ENCODE assay signal across 21 mouse cellular contexts in genomic region chr13:45915026-45915425, GRCm38 (mm10). TPM values are rescaled to one million over a fixed set of nuclear protein-coding genes. Genes with fewer than 3 reads are reported as not detected.
A peak's percentile ranks its signal among the peaks of the same experiment; 100 is the strongest.
DNase-seq lines count a peak whose midpoint lies in the region; ATAC-seq lines count a peak whose summit lies in the region.
"Had no signal": no experiment of that assay in that cellular context is flagged by ENCODE, and none has a peak within 500 bp of the region (broad histone marks: within the 10 kb centered on the region; RNA-seq: fewer than 3 reads in every experiment).

No protein-coding gene starts in this region.

- WGBS in liver, embryonic 13.5 days (ENCODE audit: insufficient replicate concordance) = 67% methylated on average over 2 of the region's 2 CpGs
- WGBS in liver, embryonic 12.5 days (ENCODE audit: insufficient replicate concordance) = 72% methylated on average over 2 of the region's 2 CpGs

- H3K27me3 ChIP-seq in liver, embryonic 13.5 days = no peaks in the 10 kb centered on the region
- H3K27me3 ChIP-seq in liver, embryonic 12.5 days (replicated peaks) = no peaks in the 10 kb centered on the region
- H3K27me3 ChIP-seq: hindbrain, embryonic 12.5 days; liver, embryonic 15.5 days; neural tube, embryonic 12.5 days; Patski had no signal

- ATAC-seq in liver, embryonic 13.5 days (ENCODE audit: low read depth) = peak; percentile 27; the same call in 1 of the 2 replicates
- ATAC-seq in liver, embryonic 12.5 days = no peak
- ATAC-seq in erythroid progenitor cell, adult 5-6 weeks (replicated peaks; ENCODE audit: low FRiP score, poor library complexity, severe bottlenecking) = no peak
- no peak for ATAC-seq in cerebellum, adult (ENCODE audit: insufficient number of reproducible peaks, low FRiP score, low TSS enrichment)
- ATAC-seq: forebrain, embryonic 14.5 days had no signal

- DNase-seq in liver, embryonic 13.5 days = no peak
- peak; percentile 63 for DNase-seq in NIH3T3 (ENCODE audit: low read depth)
- peak; percentile 62 to 67 for DNase-seq in kidney, postnatal 25 days
- DNase-seq: cerebellum, adult 8-10 months; heart, postnatal 14 days; layer of hippocampus, adult 9-11 months; spleen, adult 18-20 months; thymus, postnatal 36 days had no signal

- H3K4me1 ChIP-seq in liver, embryonic 13.5 days (replicated peaks) = peaks cover 40% of the 10 kb centered on the region
- H3K4me1 ChIP-seq in liver, embryonic 12.5 days = peaks cover 36% of the 10 kb centered on the region
- peaks cover 29% of the 10 kb centered on the region for H3K4me1 ChIP-seq in brown adipose tissue, adult 24 weeks (ENCODE audit: control insufficient read depth, insufficient read depth, insufficient read length, low read length)
- H3K4me1 ChIP-seq: hindbrain, embryonic 12.5 days; limb, embryonic 10.5 days; neural tube, embryonic 12.5 days had no signal

- H3K27ac ChIP-seq in liver, embryonic 13.5 days = no peak overlapping the region
- H3K27ac ChIP-seq in liver, embryonic 12.5 days = no peak overlapping the region
- peak overlapping the region; percentile 64 for H3K27ac ChIP-seq in brown adipose tissue, adult 24 weeks (replicated peaks; ENCODE audit: low read depth, low read length)
- H3K27ac ChIP-seq: hindbrain, embryonic 12.5 days; kidney, postnatal 0 days; limb, embryonic 10.5 days; liver, embryonic 15.5 days; neural tube, embryonic 12.5 days had no signal

- no peaks in the 10 kb centered on the region for H3K36me3 ChIP-seq in liver, embryonic 13.5 days
- H3K36me3 ChIP-seq in liver, embryonic 12.5 days = no peaks in the 10 kb centered on the region
- H3K36me3 ChIP-seq: hindbrain, embryonic 12.5 days; limb, embryonic 10.5 days; liver, embryonic 15.5 days; neural tube, embryonic 12.5 days had no signal

- no peaks in the 10 kb centered on the region for H3K9me3 ChIP-seq in liver, embryonic 13.5 days (replicated peaks)
- H3K9me3 ChIP-seq in liver, embryonic 12.5 days (replicated peaks) = no peaks in the 10 kb centered on the region
- H3K9me3 ChIP-seq: hindbrain, embryonic 12.5 days; limb, embryonic 10.5 days; liver, embryonic 15.5 days; neural tube, embryonic 12.5 days had no signal

- H3K4me2 ChIP-seq in liver, embryonic 13.5 days = no peak overlapping the region
- H3K4me2 ChIP-seq in liver, embryonic 12.5 days = no peak overlapping the region
- H3K4me2 ChIP-seq: heart, embryonic 11.5 days; hindbrain, embryonic 12.5 days; liver, embryonic 15.5 days; midbrain, embryonic 11.5 days; neural tube, embryonic 12.5 days had no signal

- H3K9ac ChIP-seq in liver, embryonic 13.5 days = no peak overlapping the region
- no peak overlapping the region for H3K9ac ChIP-seq in liver, embryonic 12.5 days
- H3K9ac ChIP-seq: hindbrain, embryonic 12.5 days; liver, embryonic 15.5 days; neural tube, embryonic 12.5 days had no signal

- no peak overlapping the region for H3K4me3 ChIP-seq in liver, embryonic 13.5 days (replicated peaks)
- no peak overlapping the region for H3K4me3 ChIP-seq in liver, embryonic 12.5 days
- H3K4me3 ChIP-seq in brown adipose tissue, adult 24 weeks (ENCODE audit: insufficient read depth, low read depth, low read length) = no peak overlapping the region
- H3K4me3 ChIP-seq: hindbrain, embryonic 12.5 days; limb, embryonic 10.5 days; liver, embryonic 15.5 days; neural tube, embryonic 12.5 days had no signal

RNA-seq across cellular contexts. Expression of gene Atxn1, which starts 49.8 kb away (rescaled TPM):
- 1.5 and 1.8 TPM in 2 replicates for polyA plus RNA-seq in liver, embryonic 13.5 days (2015; fragmentation: Nextera tagmentation; extraction: Ambion mirVana)
- 1.6 and 1.7 TPM in 2 replicates for polyA plus RNA-seq in liver, embryonic 12.5 days (2016; fragmentation: Nextera tagmentation; extraction: Ambion mirVana)
- polyA plus RNA-seq in brown adipose tissue, adult 24 weeks (2012; ENCODE audit: insufficient read depth, insufficient read length, missing spikeins) = 7.0 and 7.2 TPM in 2 replicates
- 4.3 and 30.2 TPM in 2 replicates for total RNA-seq in erythroid progenitor cell, adult 5-6 weeks (2015; ENCODE audit: low replicate concordance)
- total RNA-seq in erythroid progenitor cell, adult 5-6 weeks (2017; ENCODE audit: low replicate concordance) = 3.6 and 7.2 TPM in 2 replicates
